Mouse (Mus musculus): ENCODE measurements around the gene Mrgprg. TPM values are rescaled to one million over a fixed set of nuclear protein-coding genes. Genes with fewer than 3 reads are reported as not detected.

Gene Mrgprg
- total RNA-seq, 2 experiments from 2014 or later: not detected

DNA sequence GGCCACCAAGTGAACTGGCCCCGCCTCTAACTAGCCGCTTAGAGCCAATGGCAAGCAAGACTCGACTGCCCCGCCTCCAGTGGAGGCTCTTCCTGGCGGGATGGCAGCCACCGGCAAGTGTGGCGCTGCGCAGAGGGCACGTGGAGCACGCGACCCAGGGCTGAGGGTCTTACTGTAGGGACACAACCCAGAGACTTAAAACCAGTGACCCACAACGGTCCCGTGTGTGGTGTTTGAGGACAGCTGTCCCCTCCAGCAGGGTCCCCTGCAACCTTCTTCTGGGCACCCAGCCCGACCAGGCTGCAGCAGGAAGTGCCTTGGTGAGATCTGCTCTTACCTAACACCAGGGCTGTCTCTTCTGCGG is 9.8 kb downstream of the Mrgprg start:
- peak in 1 of 2 experiments; percentile 86 for DNase-seq (ENCODE audit: extremely low spot score in 1 of 2, low spot score in 2 of 2)
- intact Hi-C loops (cut with DNase I): no loop called here

DNA sequence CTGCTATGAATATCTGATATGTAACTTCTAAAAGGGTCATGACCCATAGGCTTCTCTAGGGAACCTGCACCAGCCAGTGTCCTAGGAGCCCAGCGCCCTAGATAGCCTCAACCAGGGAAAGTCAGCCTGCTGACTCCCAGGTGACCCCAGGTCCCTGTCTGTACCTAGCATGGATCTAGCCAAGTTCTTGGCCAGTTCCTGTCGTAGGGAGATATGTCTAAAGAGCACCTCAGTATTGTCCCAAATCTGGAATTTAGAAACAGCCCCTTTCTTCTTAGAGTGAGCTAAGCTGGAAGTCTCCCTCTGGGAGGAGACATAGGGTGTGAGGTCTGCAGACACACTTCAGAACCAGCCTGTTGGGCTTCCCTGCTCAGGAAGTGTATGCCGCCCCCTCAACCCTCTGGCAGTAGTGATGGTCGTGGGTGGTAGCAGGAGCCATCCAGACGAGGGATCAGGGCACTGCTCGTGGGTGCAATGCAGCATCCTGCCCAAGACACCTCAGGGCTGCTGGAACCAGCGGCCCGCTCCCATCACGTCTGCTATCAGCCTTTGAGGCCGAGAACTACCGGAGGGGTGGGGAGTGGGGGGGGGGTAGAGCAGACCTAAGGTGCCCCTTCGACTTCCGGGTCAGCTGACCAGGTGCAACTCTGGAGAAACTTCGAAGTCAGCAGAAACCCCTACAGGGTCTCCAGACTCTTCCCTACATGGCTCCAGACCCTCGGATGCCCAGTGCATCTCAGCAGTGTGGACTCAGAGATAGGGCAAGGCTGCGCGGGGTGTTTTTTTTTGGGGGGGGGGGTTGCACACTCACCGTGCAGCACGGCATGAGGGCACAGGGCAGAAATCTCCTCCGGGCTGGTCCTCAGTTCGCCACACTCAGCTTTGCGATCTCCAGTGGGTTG is 10.4 kb downstream of the Mrgprg start, which contains the start of gene Osbpl5:
Gene Osbpl5 (minus strand): TSS at position 861 of the 902 bp plus-strand sequence.
- intact Hi-C loops (cut with DNase I): no loop called here
- DNase-seq (ENCODE audit: extremely low spot score in 1 of 2, low spot score in 2 of 2): no peak

DNA sequence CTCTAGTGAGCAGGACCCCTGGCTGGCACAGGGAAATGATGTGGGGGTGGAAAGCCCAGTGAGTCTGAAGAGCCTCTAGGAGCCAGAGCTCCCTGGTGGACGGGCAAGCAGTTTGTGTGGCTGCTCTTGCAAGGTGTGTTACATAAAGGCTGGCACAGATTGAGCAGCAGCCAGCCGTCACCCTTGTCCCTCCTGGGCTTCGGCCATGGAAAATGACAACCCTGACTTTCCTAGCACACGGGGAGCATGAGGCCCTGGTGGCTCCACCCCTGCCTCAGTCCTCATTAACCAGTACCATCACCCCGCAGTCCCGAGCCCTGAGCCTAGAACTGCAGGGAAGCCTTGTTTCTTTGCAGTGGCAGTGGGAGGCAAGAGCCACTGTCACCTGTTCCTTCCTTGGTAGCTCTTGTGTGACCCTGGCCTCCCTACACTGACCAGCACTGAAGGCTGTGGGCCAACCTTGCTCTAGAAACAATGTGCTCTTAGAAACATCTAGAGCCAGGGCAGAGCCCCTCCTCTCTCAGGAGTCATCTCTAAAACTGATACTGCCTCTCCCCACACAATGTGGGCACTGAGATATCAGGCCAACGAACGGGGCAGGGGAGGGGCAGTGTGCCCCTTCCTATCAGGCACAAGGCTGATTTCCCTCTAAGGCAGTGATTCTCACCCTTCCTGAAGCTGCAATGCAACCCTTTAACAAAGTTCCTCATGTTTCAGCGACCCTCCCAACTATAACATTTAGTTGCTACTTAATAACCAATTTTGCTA is 11.3 kb downstream of the Mrgprg start:
- DNase-seq (ENCODE audit: extremely low spot score in 1 of 2, low spot score in 2 of 2): no peak
- intact Hi-C loops (cut with DNase I): no loop called here

DNA sequence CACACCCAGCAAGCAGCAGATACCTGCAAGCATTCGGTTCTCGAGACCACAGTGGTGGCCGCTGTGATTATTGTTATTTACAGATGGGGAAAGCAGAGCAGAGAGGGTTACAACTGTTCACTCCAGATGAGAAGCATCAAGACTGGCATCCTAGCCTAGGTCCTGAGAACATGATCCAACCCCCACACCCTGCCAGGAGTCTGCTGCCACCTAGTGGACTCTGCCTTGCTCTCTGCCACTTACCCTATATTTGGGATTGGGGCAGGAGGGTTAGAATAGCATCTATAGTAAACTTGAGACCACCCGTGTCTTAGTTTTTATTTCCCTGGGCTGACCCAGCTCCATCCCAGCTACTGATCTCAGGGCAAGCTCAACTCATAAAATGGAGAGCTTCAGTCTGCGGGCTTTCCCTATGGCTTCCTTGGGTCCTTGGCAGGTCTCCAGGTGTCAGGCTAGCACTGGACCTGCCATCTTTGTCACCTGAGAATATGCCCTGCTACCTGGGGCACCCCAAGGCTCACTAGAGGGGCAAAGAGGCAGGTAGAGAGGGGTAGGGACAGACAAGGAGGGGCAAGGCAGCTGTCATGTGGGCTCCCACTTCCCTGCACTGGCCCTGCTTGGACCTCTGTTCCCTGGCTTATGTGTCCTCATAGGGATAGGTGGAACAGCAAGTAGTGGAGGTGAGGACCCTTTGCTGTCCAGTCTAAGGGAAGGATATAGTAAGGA is 12.6 kb downstream of the Mrgprg start:
- DNase-seq (ENCODE audit: extremely low spot score in 1 of 2, low spot score in 2 of 2): peak in 1 of 2 experiments; percentile 60
- intact Hi-C loops (cut with DNase I): no loop called here

DNA sequence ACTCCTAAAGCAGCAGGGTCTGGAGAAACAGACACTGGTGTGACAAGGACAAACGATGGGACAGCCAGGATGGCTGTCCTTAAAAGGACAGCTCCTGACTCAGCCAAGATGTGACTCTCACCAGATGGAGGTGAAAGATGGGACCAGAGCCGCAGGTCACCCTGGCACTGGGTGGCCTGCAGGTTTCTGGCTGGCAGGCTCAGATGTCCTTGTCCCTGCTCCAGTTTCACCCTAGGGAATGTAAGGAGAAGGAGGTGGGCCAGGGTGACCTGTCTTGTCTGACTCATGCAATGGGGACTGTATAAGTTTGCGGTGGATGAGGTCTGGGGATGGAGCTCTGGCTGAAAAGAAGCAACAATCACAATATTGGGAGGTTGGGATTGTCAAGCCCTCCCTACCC is 14.2 kb downstream of the Mrgprg start:
- DNase-seq (ENCODE audit: extremely low spot score in 1 of 2, low spot score in 2 of 2): no peak
- intact Hi-C loops (cut with DNase I): no loop called here

DNA sequence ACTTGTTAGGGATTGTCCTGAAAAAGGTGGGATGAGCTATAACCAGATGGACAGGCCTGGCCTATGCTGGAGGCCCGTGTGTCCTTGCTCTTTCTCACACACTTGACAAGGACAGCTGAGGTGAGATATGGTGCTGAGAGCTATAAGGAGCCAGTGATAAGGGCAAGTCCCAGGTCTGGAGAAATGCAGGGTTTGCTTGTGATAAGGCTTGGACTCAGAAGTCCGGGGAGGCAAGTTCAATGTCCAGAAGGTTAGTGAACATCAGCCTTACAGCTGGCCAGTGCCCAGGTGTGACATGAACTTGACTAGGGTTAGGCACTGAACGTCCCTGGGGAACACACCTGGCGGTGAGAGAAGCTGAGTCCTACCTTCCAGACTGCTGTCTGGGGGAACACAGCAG is 14.7 kb downstream of the Mrgprg start:
- no peak for DNase-seq (ENCODE audit: extremely low spot score in 1 of 2, low spot score in 2 of 2)
- intact Hi-C loops (cut with DNase I): no loop called here

DNA sequence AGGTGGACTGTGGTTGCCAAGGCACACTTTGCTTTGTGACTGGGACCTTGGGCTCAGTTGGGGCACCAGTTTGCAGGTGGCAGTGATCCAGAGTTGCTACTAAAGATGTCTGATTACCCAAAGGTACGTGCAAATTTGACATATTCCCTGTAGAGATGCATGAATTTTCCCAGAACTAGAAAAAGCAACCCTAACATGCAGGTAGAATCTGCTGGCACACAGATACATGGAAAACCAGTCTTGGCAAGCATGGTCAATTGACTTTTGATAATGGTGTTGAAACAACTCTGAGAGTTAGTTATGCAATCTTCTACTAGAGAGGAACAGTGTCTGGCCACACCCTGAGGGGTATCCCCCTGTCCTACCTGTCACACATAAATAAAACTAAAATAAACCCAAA is 15.4 kb downstream of the Mrgprg start:
- intact Hi-C loops (cut with DNase I): no loop called here
- DNase-seq (ENCODE audit: extremely low spot score in 1 of 2, low spot score in 2 of 2): no peak

DNA sequence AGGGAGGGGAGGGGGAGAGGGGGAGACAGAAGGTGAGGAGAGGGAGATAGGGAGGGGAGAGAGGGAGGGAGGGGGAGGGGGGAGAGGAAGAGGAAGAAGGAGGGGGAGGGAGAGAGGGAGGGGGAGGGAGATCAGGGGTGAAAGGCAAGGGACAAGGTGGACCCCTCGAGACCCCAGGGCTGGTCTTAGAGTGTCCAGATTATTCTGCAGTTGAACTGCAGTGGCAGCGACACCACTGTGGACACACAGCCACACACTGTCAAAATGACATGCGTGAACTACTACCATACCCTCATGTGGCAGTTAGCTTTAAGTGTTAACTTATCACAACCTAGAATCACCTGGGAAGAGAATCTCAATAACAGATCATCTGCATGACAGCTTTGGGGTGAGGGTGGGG is 17.7 kb downstream of the Mrgprg start:
- intact Hi-C loops (cut with DNase I): loop anchor here (2.0 to 5.0 kb wide), 2 partner anchors 42 to 147 kb away; partner anchors contain the start of gene Cars
- DNase-seq (ENCODE audit: extremely low spot score in 1 of 2, low spot score in 2 of 2): no peak

DNA sequence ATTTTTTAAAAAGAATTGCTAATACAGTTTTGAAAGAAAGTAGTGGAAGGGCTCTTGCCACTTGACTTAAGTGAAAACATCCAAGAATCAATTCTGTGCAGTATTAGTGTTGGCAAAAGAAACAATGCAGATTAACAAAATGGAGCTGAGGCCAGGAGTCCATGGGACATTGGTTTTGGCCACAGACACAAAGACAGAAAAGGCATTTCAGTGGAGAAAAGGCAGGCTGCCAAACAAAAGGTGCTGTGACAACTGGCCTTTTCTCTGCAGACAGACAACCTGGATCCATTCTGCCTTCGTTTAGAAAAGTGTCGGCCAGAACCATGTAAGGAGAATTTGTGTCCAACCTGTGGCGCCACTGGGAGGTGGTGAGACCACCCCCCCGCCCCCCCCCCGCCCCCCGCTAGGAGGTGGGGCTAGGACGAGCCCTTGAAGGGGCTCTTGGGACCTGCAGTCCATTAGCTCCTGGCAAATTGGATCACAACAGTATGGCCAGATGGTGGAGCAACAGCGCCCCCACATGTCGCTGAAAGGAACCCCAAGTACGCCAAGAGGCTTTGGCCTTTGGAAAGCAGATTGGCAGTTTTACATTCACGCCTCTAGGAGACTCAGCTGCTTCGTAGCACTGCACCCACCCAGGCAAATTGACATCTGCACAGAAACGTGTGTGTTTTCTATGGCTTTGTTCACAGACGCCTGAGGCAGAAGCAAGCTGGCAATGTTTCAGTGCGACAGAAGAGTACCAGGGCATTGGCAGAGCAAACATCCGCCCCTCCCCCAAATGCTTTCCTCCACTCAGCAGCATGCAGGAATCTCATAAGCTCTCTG is 18.5 kb downstream of the Mrgprg start:
- intact Hi-C loops (cut with DNase I): loop anchor here (2.0 to 5.0 kb wide), 2 partner anchors 41 to 146 kb away; partner anchors contain the start of gene Cars
- DNase-seq (ENCODE audit: extremely low spot score in 1 of 2, low spot score in 2 of 2): peak; percentile 80 to 89

DNA sequence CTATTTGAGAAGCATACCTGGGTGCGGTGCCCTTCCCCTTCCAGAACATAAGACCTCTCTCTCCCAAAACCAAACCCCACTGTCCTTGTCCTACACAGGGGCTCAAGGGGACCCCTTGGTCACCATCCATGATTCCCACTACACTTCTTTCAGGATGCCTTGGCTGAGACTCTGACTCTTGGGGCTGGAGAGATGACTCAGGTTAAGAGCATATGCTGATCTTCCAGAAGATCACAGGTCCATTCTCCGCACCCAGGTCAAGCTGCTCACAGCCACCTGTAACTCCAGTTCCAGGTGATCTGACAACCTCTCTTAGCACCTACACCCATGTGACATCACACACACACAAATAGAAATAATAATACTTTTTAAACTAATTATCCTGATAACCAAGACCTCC is 26.1 kb downstream of the Mrgprg start:
- DNase-seq (ENCODE audit: extremely low spot score in 1 of 2, low spot score in 2 of 2): no peak
- intact Hi-C loops (cut with DNase I): no loop called here

DNA sequence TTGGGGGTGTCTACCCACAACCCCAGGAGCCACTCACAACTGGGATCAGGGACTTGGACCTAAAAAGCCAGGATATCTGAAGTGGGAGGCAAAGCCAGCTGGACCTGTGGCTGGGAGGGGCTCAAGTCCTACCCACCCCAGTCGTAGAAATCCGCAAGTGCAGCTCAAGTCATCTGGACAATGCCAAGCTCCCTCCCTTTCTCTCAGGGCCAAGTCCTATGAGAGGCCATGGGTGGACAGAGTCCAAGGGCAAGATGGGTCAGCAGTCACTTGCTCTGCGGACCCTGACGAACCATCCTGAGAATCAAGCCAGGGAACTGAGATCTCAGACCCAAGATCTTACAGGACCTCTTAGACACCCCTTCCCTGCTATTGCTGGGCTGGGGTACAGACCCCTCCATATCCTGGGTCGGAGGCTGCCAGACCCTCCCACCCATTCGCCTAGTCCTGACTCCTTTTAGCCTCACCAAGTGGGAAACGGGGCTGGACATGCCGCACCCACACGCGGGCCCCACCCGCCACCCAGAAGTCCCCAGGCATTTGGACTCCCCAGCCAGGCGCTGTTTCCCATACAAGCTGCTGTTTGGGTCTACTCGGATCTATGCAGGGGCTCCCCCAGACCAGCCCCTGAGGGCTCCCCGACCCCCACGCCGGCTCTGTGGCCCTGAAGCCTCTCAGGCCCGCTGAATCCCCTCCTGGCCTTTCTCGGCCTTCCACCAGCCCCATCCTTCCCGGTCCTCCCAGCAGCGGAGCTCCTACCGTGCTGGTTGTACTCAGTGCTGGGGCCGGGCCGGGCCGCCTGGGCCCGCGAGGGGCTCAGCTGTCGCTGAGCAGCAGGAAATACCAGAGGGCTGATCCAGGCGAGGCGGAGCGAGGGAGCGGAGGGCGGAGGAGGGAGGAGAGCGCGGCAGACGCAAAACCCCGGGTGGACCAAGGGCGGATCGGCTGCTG is 27.0 kb downstream of the Mrgprg start:
- intact Hi-C loops (cut with DNase I): no loop called here
- DNase-seq (ENCODE audit: extremely low spot score in 1 of 2, low spot score in 2 of 2): peak; percentile 72 to 92

DNA sequence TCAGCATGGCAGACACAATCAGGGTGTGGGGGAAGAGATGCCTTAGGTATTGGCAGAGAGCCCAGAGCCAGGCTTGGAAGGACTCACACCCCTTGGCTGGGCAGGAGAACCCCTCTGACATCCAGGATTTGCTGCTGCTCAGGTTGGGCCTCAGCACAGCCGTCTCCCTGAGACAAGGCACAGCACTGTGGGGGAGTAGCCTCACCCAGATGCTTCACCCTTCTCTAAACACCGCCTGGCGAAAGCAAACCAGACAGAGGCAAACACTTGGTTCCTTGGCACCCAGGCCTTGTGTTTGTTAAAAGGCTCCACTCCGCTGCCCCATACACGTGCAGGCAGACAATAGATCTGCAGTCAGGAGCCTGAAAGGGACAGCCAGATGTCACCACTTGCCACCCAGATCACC is 28.2 kb downstream of the Mrgprg start:
- no peak for DNase-seq (ENCODE audit: extremely low spot score in 1 of 2, low spot score in 2 of 2)
- intact Hi-C loops (cut with DNase I): no loop called here

DNA sequence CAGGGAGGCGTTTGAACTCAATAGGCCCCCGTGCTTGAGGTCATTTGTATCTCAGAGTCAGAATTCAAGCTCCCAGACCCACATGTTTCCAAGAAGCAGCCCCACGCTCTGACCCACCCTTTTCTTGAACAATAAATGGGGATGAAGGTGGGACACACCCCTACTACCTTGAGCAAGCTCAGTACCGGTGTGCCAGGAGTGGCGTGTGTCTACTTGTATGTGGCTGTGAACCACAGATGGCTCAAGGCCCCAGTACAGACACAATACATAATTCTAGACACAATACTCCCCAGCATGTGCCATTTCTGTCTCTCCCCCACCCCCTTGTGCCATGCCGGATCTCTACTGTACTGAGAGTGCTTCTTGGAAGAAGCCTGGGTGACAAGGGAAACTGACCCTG is 28.6 kb downstream of the Mrgprg start:
- intact Hi-C loops (cut with DNase I): no loop called here
- DNase-seq (ENCODE audit: extremely low spot score in 1 of 2, low spot score in 2 of 2): no peak

DNA sequence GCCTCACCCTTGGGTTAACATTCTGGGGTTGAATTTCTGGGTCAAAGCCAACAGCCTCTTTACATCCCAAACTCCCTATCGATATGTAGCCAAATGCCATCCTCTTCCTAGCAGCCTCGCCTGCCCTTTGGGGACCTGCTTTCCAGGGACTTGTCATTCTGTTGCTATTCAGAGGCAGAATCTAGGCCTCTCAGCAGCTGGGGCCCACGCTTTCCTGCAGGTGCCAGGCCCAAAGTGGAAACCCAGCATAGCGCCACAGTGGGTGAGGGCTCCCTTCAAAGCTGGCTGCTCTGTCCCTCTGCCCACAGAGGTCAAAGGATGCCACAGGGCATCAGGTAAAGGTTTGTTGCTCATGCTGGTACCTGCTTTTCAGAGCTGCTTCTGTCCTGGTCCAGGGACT is 33.0 kb downstream of the Mrgprg start:
- DNase-seq (ENCODE audit: extremely low spot score in 1 of 2, low spot score in 2 of 2): no peak
- intact Hi-C loops (cut with DNase I): no loop called here

DNA sequence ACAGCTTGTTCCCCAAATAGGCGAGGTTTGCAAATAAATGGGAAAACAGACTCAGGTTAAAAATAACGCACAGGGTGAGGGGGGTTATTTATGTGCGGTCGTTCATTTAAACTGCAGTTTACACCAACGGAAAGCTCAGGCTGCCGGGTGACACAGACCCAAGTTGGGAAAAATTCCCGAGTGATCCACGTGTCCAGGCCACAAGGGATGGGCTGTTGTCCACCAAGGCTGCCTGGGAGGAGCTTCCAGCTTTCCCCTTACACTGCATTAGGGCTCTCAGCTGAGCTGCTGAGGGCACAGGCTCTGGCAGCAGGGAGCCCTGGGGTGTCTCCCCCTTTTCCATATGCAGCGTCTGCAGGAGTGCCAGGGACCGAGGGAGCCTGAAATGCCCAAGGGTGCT is 36.9 kb downstream of the Mrgprg start:
- intact Hi-C loops (cut with DNase I): no loop called here
- DNase-seq (ENCODE audit: extremely low spot score in 1 of 2, low spot score in 2 of 2): no peak

DNA sequence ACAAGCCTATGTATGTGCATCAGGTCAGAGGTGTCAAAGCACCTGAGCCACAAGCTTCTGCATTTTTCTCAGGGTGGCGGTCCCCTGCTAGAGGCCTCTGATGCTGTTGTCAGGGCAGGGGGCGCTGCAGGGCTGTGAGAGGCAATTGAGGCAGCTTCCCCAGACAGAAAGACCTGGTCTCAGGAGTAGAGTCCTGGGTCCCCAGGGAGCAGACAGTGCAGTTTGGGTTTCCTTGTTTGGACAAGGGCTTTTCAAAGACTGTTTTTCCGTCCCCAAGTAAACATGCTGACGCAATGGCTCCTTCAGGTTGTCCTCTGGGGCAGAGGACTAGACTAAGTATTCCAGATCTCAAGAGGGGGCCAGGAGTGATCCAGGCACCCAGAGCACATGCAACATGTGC is 40.4 kb downstream of the Mrgprg start:
- DNase-seq (ENCODE audit: extremely low spot score in 1 of 2, low spot score in 2 of 2): no peak
- intact Hi-C loops (cut with DNase I): no loop called here

DNA sequence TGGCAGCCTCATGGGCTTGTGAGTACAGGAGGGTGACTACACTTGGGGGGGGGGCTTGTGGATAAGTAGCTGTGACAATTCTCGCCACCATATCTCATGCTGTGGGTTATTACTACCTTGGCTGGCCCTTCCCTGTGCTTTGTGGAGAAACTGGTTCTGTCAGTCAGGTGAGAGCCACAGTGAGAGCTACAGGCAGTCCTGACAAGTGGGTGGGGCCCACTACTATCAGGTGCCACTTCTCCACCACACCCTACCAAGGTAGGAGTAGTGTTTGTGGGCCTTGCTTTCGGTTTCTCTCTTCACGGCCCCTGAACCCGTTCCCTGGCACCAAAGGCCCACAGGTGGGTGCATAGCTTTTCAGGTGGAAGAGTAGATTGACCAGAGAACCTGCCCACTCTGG is 43.0 kb downstream of the Mrgprg start:
- no peak for DNase-seq (ENCODE audit: extremely low spot score in 1 of 2, low spot score in 2 of 2)
- intact Hi-C loops (cut with DNase I): no loop called here

Data from left cerebral cortex, postnatal 10 days (tissue).